In the genomic region with DNA sequence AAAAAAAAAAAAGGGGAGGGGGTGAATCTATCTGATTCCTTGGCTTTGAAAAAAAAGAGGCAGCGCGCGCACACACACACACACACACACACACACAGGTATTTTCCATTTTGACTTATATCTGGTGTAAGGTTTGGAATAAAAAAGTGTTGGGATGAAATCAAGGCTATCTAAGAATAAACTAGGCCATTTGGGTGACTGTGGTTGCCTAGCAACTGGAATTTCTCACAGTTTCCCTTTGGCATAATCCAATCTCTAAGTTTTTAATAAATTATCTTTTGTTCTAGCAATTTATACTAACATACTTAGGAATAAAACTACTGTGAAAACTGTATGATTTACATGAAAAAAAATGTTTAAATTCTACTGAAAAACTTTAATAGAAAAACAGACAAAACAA, we compare ENCODE assay signal across 28 mouse cellular contexts. TPM values are rescaled to one million over a fixed set of nuclear protein-coding genes. Genes with fewer than 3 reads are reported as not detected.
DNase-seq lines count a peak whose midpoint lies in the region; ATAC-seq lines count a peak whose summit lies in the region.
"Had no signal": no experiment of that assay in that cellular context is flagged by ENCODE, and none has a peak within 500 bp of the region (broad histone marks: within the 10 kb centered on the region; RNA-seq: fewer than 3 reads in every experiment).

No protein-coding gene starts in this region.

- peak; percentile 21 for DNase-seq in adrenal gland, adult 2 months
- no peak for DNase-seq in adrenal gland, adult 8-10 months
- no peak for DNase-seq in frontal cortex, postnatal 14 days (ENCODE audit: low spot score in 2 of 2)
- DNase-seq in midbrain, embryonic 14.5 days = peak; percentile 17
- no peak for DNase-seq in midbrain, embryonic 11.5 days (ENCODE audit: low spot score, missing footprints)
- peak; percentile 29 for DNase-seq in telencephalon, adult 2 months (ENCODE audit: low read depth, low spot score)
- DNase-seq in left cerebral cortex, adult 8-10 months (ENCODE audit: low spot score in 2 of 2) = no peak
- DNase-seq: cerebellum, adult 11-12 months; cerebellum, adult 8-10 months; cerebellum, postnatal 10 days; cerebellum, postnatal 36 days; embryo, embryonic 11 days; forebrain, postnatal 0 days; gastrocnemius, postnatal 10 days; gastrocnemius, postnatal 36 days; heart, adult 2 months; heart, postnatal 14 days; heart, postnatal 4 days had no signal

- no peaks in the 10 kb centered on the region for H3K9me3 ChIP-seq in midbrain, embryonic 14.5 days (ENCODE audit: control insufficient read depth, low read length)
- H3K9me3 ChIP-seq in midbrain, embryonic 11.5 days (ENCODE audit: control insufficient read depth, low read length) = no peaks in the 10 kb centered on the region
- H3K9me3 ChIP-seq: embryonic facial prominence, embryonic 10.5 days; embryonic facial prominence, embryonic 13.5 days; forebrain, embryonic 13.5 days; heart, embryonic 10.5 days; heart, embryonic 13.5 days; hindbrain, embryonic 15.5 days; intestine, embryonic 15.5 days had no signal

- ATAC-seq in frontal cortex, adult (ENCODE audit: low TSS enrichment) = peak; percentile 62; the same call in 1 of the 2 replicates
- ATAC-seq in midbrain, embryonic 14.5 days (ENCODE audit: low FRiP score, low TSS enrichment) = no peak
- ATAC-seq in midbrain, embryonic 11.5 days (ENCODE audit: low FRiP score) = no peak
- ATAC-seq: forebrain, embryonic 13.5 days; forebrain, postnatal 0 days; intestine, embryonic 15.5 days; Patski had no signal

- H3K4me1 ChIP-seq in midbrain, embryonic 14.5 days (ENCODE audit: control insufficient read depth, insufficient read depth, low read length) = no peaks in the 10 kb centered on the region
- no peaks in the 10 kb centered on the region for H3K4me1 ChIP-seq in midbrain, embryonic 11.5 days (ENCODE audit: control insufficient read depth, insufficient read depth, low read length)
- H3K4me1 ChIP-seq: embryonic facial prominence, embryonic 13.5 days; forebrain, embryonic 13.5 days; heart, embryonic 10.5 days had no signal

- no peak overlapping the region for H3K27ac ChIP-seq in midbrain, embryonic 14.5 days (replicated peaks; ENCODE audit: low read depth, low read length)
- H3K27ac ChIP-seq in midbrain, embryonic 11.5 days (ENCODE audit: low read depth, low read length) = no peak overlapping the region
- H3K27ac ChIP-seq: embryonic facial prominence, embryonic 10.5 days; embryonic facial prominence, embryonic 13.5 days; forebrain, embryonic 13.5 days; heart, adult 2 months; heart, embryonic 10.5 days; heart, embryonic 13.5 days; hindbrain, embryonic 15.5 days; intestine, embryonic 15.5 days had no signal

- no peaks in the 10 kb centered on the region for H3K27me3 ChIP-seq in midbrain, embryonic 14.5 days (ENCODE audit: control insufficient read depth, insufficient read depth, low read length)
- H3K27me3 ChIP-seq in midbrain, embryonic 11.5 days (ENCODE audit: control insufficient read depth, insufficient read depth, low read length) = no peaks in the 10 kb centered on the region
- H3K27me3 ChIP-seq: embryonic facial prominence, embryonic 13.5 days; forebrain, embryonic 13.5 days; heart, embryonic 13.5 days; hindbrain, embryonic 15.5 days; intestine, embryonic 15.5 days; Patski had no signal

- H3K4me3 ChIP-seq in midbrain, embryonic 14.5 days (replicated peaks; ENCODE audit: low read depth, low read length) = no peak overlapping the region
- no peak overlapping the region for H3K4me3 ChIP-seq in midbrain, embryonic 11.5 days (ENCODE audit: low read depth, low read length)
- H3K4me3 ChIP-seq: embryonic facial prominence, embryonic 10.5 days; embryonic facial prominence, embryonic 13.5 days; erythroblast, embryonic 14.5 days; forebrain, embryonic 13.5 days; heart, adult 2 months; heart, embryonic 10.5 days; heart, embryonic 13.5 days; hindbrain, embryonic 15.5 days; intestine, embryonic 15.5 days had no signal

- no peak overlapping the region for H3K9ac ChIP-seq in midbrain, embryonic 14.5 days (replicated peaks; ENCODE audit: low read length)
- H3K9ac ChIP-seq in midbrain, embryonic 11.5 days (ENCODE audit: low read length) = no peak overlapping the region
- H3K9ac ChIP-seq: embryonic facial prominence, embryonic 13.5 days; forebrain, embryonic 13.5 days; forebrain, postnatal 0 days; heart, embryonic 13.5 days; hindbrain, embryonic 15.5 days; intestine, embryonic 15.5 days had no signal

- 96% methylated on average over 3 of the region's 3 CpGs for WGBS in midbrain, embryonic 14.5 days
- WGBS in midbrain, embryonic 11.5 days = 98% methylated on average over 3 of the region's 3 CpGs

- H3K4me2 ChIP-seq in midbrain, embryonic 14.5 days (ENCODE audit: low read length) = no peak overlapping the region
- no peak overlapping the region for H3K4me2 ChIP-seq in midbrain, embryonic 11.5 days
- H3K4me2 ChIP-seq: embryonic facial prominence, embryonic 13.5 days; forebrain, embryonic 13.5 days; heart, embryonic 13.5 days; hindbrain, embryonic 15.5 days; intestine, embryonic 15.5 days had no signal

- H3K36me3 ChIP-seq in midbrain, embryonic 14.5 days (ENCODE audit: control insufficient read depth, insufficient read depth, low read length) = peaks cover 3% of the 10 kb centered on the region; the same call in 1 of the 2 replicates
- H3K36me3 ChIP-seq in midbrain, embryonic 11.5 days (ENCODE audit: control insufficient read depth, insufficient read depth, low read length) = no peaks in the 10 kb centered on the region

RNA-seq across cellular contexts. Expression of a gene that starts 42.5 kb away (rescaled TPM):
- total RNA-seq in adrenal gland, adult 2 months (2021) = 100 to 1,000 TPM in 1 of 2 experiments, 10 to 100 TPM in 1; 84.2 to 111 TPM
- 22.5 and 40.9 TPM in 2 replicates for polyA plus RNA-seq in adrenal gland, adult 2 months (2012; rRNA removed)
- 100 to 1,000 TPM in 3 of 4 experiments, 10 to 100 TPM in 1; 89.8 to 110 (median 102) TPM for total RNA-seq in adrenal gland, adult 8-10 months (2022)
- polyA plus RNA-seq in midbrain, embryonic 14.5 days (2014; fragmentation: Nextera tagmentation; extraction: Ambion mirVana) = 23.7 and 24.7 TPM in 2 replicates
- 29.6 and 31.1 TPM in 2 replicates for polyA plus RNA-seq in midbrain, embryonic 11.5 days (2014; fragmentation: Nextera tagmentation; extraction: Ambion mirVana)
- 10 to 100 TPM; 26.8 to 33.7 (median 29.1) TPM for total RNA-seq in left cerebral cortex, adult 8-10 months (2022)

Comparison
In these comparisons a context has a peak if more than half of its experiments do, and no peak if none do; other contexts are left out.
1. DNase-seq: peak in adrenal gland, adult 2 months (single experiment), midbrain, embryonic 14.5 days (single experiment) and telencephalon, adult 2 months (single experiment); none in adrenal gland, adult 8-10 months (single experiment), frontal cortex, postnatal 14 days (0 of 2), midbrain, embryonic 11.5 days (single experiment) and left cerebral cortex, adult 8-10 months (0 of 2).